Mouse (Mus musculus) heart, adult 2 months (tissue): ENCODE measurements around the gene Samm50.

Experiments used
- CTCF ChIP-seq: fragments of 200-600 bp; IDR thresholded peaks from 2 replicates; pipeline ENCODE4 v1.8.1; 2022; ENCODE audit warnings: antibody characterized with exemption, mild to moderate bottlenecking, moderate library complexity
- POLR2A ChIP-seq: fragments of 200-500 bp; IDR thresholded peaks from 2 replicates; pipeline ENCODE4 v1.6.1; 2011; ENCODE audit warnings: mild to moderate bottlenecking, low read depth, low read length, control low read depth; ENCODE audit not compliant: insufficient read depth

DNA sequence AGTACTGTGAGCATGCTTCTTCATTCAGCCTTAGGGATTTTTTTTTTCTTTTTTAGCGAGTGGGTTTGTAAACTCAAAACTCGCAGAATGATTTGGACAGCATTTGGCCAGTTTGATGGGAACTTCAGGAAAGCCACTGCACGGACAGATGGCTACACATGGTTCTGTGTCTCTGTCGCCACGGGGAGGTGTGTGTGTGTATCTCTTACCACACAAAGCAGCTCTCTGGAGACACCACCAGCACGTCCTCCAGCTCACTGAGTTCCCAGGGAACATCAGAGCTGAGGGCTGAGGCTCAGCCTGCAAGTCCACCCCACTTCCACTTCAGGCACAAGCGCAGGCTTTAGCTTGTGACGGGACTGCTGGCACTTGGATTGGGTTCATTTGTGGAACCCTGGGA, 62.3 kb downstream of the Samm50 start:
- TF ChIP-seq CTCF = no peak
- TF ChIP-seq POLR2A = no peak
